Mouse (Mus musculus): ENCODE data around the gene Gstt1.
"Not testable (repeated sequence)": the region's sequence is repeated elsewhere in the genome, so short reads cannot be mapped to it uniquely, and the experiment has no call there.

Gene Gstt1

GRCm38 (mm10) chr10:75798176-75798696 is at the start of gene Gstt1:
Gene Gstt1 (minus strand): TSS chr10:75798584.
- DNase-seq (ENCODE audit: low read depth): no peak

GRCm38 (mm10) chr10:75845306-75845930 is 47.0 kb upstream of the Gstt1 start:
- DNase-seq (ENCODE audit: low read depth): no peak

GRCm38 (mm10) chr10:75844800-75845199 is 46.4 kb upstream of the Gstt1 start:
- DNase-seq (ENCODE audit: low read depth): no peak

GRCm38 (mm10) chr10:75843898-75844297 is 45.5 kb upstream of the Gstt1 start:
- not testable (repeated sequence) for DNase-seq (ENCODE audit: low read depth)

- no peak for DNase-seq (ENCODE audit: low read depth)
Observed at GRCm38 (mm10) chr10:75839092-75839491, 40.7 kb upstream of the Gstt1 start.

- DNase-seq (ENCODE audit: low read depth): no peak
Observed at GRCm38 (mm10) chr10:75837248-75837759, 38.9 kb upstream of the Gstt1 start, which contains the start of gene Gstt2. Gene Gstt2 (minus strand): TSS chr10:75837424.

GRCm38 (mm10) chr10:75835761-75836531 is 37.6 kb upstream of the Gstt1 start:
- DNase-seq (ENCODE audit: low read depth): peak; percentile 49

GRCm38 (mm10) chr10:75835307-75835706 is 36.9 kb upstream of the Gstt1 start:
- peak; percentile 69 for DNase-seq (ENCODE audit: low read depth)

GRCm38 (mm10) chr10:75834721-75835120 is 36.3 kb upstream of the Gstt1 start:
- DNase-seq (ENCODE audit: low read depth): no peak

- no peak for DNase-seq (ENCODE audit: low read depth)
Observed at GRCm38 (mm10) chr10:75834250-75834649, 35.9 kb upstream of the Gstt1 start.

- no peak for DNase-seq (ENCODE audit: low read depth)
Observed at GRCm38 (mm10) chr10:75833456-75834080, 35.2 kb upstream of the Gstt1 start.

GRCm38 (mm10) chr10:75832272-75832895 is 34.0 kb upstream of the Gstt1 start:
- DNase-seq (ENCODE audit: low read depth): peak; percentile 87

GRCm38 (mm10) chr10:75830275-75830670 is 31.9 kb upstream of the Gstt1 start:
- peak; percentile 12 for DNase-seq (ENCODE audit: low read depth)

- DNase-seq (ENCODE audit: low read depth): no peak
Observed at GRCm38 (mm10) chr10:75829529-75830274, 31.3 kb upstream of the Gstt1 start.

GRCm38 (mm10) chr10:75828500-75828931 is 30.1 kb upstream of the Gstt1 start:
- peak; percentile 8 for DNase-seq (ENCODE audit: low read depth)

GRCm38 (mm10) chr10:75827668-75828360 is 29.4 kb upstream of the Gstt1 start:
- peak; percentile 16 for DNase-seq (ENCODE audit: low read depth)

GRCm38 (mm10) chr10:75824530-75824929 is 26.1 kb upstream of the Gstt1 start:
- no peak for DNase-seq (ENCODE audit: low read depth)

GRCm38 (mm10) chr10:75823782-75824181 is 25.4 kb upstream of the Gstt1 start:
- no peak for DNase-seq (ENCODE audit: low read depth)

- no peak for DNase-seq (ENCODE audit: low read depth)
Observed at GRCm38 (mm10) chr10:75822443-75822842, 24.1 kb upstream of the Gstt1 start, which contains the start of gene Gstt4. Gene Gstt4 (minus strand): TSS chr10:75822543.

GRCm38 (mm10) chr10:75819882-75820281 is 21.5 kb upstream of the Gstt1 start:
- no peak for DNase-seq (ENCODE audit: low read depth)

- DNase-seq (ENCODE audit: low read depth): no peak
Observed at GRCm38 (mm10) chr10:75818641-75819040, 20.3 kb upstream of the Gstt1 start.
